Mouse (Mus musculus) brain, embryonic 14.5 days (tissue): Measurements from ENCODE around the gene Dock1.

Source experiments
- CTCF ChIP-seq: fragments of 200-500 bp; IDR thresholded peaks from 2 replicates; pipeline ENCODE4 v1.5.1; 2012; ENCODE audit warnings: inconsistent platforms, mild to moderate bottlenecking, moderate library complexity, borderline replicate concordance; ENCODE audit not compliant: insufficient read depth, insufficient read length; ENCODE audit errors: extremely low read depth
- POLR2A ChIP-seq: fragments of 200-500 bp; IDR thresholded peaks from 2 replicates; pipeline ENCODE4 v1.6.1; 2012; ENCODE audit warnings: mild to moderate bottlenecking, inconsistent platforms, borderline replicate concordance; ENCODE audit not compliant: poor library complexity, insufficient read depth, insufficient read length, severe bottlenecking; ENCODE audit errors: extremely low read depth

DNA sequence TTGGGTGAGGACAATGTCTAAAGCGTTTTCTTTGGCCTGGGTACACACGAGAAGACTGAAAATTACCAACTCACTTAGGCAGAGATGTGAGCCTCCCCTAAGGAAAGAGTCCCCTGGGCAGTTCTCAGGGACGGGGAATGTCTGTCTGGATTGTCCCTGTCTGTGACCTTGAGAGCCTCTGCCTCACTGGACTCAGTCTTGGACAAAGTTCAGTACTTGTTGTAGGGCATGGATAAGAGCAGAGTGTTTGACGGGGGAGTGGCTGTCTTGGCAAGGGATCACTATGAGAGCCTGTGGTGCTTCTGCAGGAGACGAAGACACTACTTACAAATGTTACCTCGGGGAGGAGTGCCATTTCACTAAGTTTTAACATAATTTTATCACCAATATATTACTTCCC, 210.0 kb downstream of the Dock1 start:
- no peak for TF ChIP-seq POLR2A
- TF ChIP-seq CTCF: no peak
